Mouse (Mus musculus) midbrain, embryonic 16.5 days (tissue): ENCODE measurements at regions not wholly inside any gene's neighbourhood (a gene's known extent, or its start where the extent isn't known, plus 50 kb on each side); places are given as distances from the start of the nearest gene placed in this dataset.
A peak's percentile ranks its signal among the peaks of the same experiment; 100 is the strongest.

Source experiments
- ATAC-seq: fragments of 200-750 bp; cut with Nextera tagmentation; 2 replicates; pipeline ENCODE4 v1.8.0; 2017; ENCODE audit warnings: moderate TSS enrichment
- H3K27ac ChIP-seq: fragments of 300-500 bp; sonication (generic); 2 replicates; pipeline ENCODE4 v1.5.1; 2014; ENCODE audit warnings: mild to moderate bottlenecking, low read length, mixed read lengths
- H3K27me3 ChIP-seq: fragments of 300-500 bp; sonication (generic); 2 replicates; pipeline ENCODE4 v1.6.1; 2014; ENCODE audit warnings: low read depth, low read length, mixed read lengths; ENCODE audit not compliant: control insufficient read depth, insufficient read depth
- H3K36me3 ChIP-seq: fragments of 300-500 bp; sonication (generic); 2 replicates; pipeline ENCODE4 v1.6.1; 2014; ENCODE audit warnings: mild to moderate bottlenecking, low read length, moderate library complexity, mixed read lengths; ENCODE audit not compliant: control insufficient read depth, insufficient read depth
- H3K4me1 ChIP-seq: fragments of 300-500 bp; sonication (generic); 2 replicates; pipeline ENCODE4 v1.6.1; 2014; ENCODE audit warnings: mild to moderate bottlenecking, low read length, mixed read lengths; ENCODE audit not compliant: control insufficient read depth, insufficient read depth
- H3K4me2 ChIP-seq: fragments of 300-500 bp; sonication (generic); 2 replicates; pipeline ENCODE4 v1.6.1; 2014; ENCODE audit warnings: mild to moderate bottlenecking, low read length, mixed read lengths
- H3K4me3 ChIP-seq: fragments of 300-500 bp; sonication (generic); 2 replicates; pipeline ENCODE4 v1.5.1; 2014; ENCODE audit warnings: low read depth, mild to moderate bottlenecking, low read length, moderate library complexity, mixed read lengths
- H3K9ac ChIP-seq: fragments of 300-500 bp; sonication (generic); 2 replicates; pipeline ENCODE4 v1.6.1; 2014; ENCODE audit warnings: low read depth, low read length, mixed read lengths
- H3K9me3 ChIP-seq: fragments of 300-500 bp; sonication (generic); replicated peaks from 2 replicates; pipeline ENCODE4 v1.6.1; 2014; ENCODE audit warnings: mild to moderate bottlenecking, low read length, mixed read lengths; ENCODE audit not compliant: control insufficient read depth, poor library complexity, severe bottlenecking
- WGBS: fragments of 180-500 bp; shearing (Covaris S2); extraction: QIAGEN DNeasy Blood & Tissue Kit; methylation state at CpG from one replicate; pipeline ENCODE4 v1.1.7; 2014; 5-methylcytosine and 5-hydroxymethylcytosine counted together

GRCm38 (mm10) chr5:44416844-44417589 lies 190.6 kb upstream of the Tapt1 start:
- H3K27me3 ChIP-seq, result no peaks in the 10 kb centered on the region
- H3K36me3 ChIP-seq, result no peaks in the 10 kb centered on the region
- no peak overlapping the region for H3K4me2 ChIP-seq
- H3K4me1 ChIP-seq, result peaks cover 4% of the 10 kb centered on the region; the same call in 1 of the 2 replicates
- H3K27ac ChIP-seq, result no peak overlapping the region
- no peak overlapping the region for H3K4me3 ChIP-seq
- no peak overlapping the region for H3K9ac ChIP-seq
- ATAC-seq, result no peak
- 84% methylated on average over 4 of the region's 4 CpGs for WGBS
- H3K9me3 ChIP-seq, result no peaks in the 10 kb centered on the region

DNA sequence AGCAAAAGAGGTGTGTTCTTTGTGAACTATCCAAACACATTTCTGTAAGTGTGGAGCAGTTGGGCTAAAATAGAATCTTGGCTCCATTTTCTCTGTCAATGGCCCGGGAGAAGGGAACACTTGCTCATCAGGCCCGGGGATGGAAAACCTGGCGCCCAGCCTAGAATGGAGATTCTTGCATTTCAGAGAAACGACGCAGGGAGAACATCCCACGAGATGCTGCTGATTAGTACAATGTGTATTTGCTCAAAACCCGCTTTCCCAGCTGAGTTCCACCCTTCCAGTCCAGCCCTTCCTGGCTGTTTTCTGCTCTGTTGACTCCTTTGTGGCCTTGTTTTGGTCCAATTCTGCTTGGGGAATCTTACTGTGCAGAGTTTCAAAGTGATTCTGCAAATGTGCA lies 188.0 kb upstream of the Tapt1 start:
- Histone ChIP-seq H3K4me2 (no peak overlapping the region), H3K27me3 (no peaks in the 10 kb centered on the region), H3K36me3 (no peaks in the 10 kb centered on the region), H3K4me3 (no peak overlapping the region), H3K9ac (no peak overlapping the region), H3K9me3 (no peaks in the 10 kb centered on the region), H3K4me1 (peaks cover 2% of the 10 kb centered on the region; the same call in 1 of the 2 replicates), H3K27ac (no peak overlapping the region)
- ATAC-seq, result 0 out of 2 replicates have a peak, but pooled peaks have one; percentile 28
- 37% methylated on average over 7 of the region's 7 CpGs for WGBS

DNA sequence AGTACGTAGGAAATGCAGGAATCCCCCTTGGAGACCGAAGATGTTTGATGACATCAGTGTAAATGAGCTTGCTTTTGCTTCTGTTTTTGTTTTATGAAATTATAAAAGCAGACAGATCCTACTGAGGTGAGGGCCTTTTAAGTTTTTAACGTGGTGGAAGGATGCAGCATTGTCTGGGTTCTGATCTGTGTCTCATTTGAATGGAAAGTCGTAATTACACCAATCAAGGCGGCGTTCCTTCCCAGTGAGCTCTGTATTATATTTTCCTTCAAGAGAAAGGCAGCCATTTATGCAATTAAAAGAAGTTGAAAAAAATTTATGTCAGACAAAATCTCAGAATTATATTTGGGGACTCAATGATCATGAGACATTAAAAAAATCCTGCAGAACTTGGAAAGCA lies 176.9 kb upstream of the Tapt1 start:
- Histone ChIP-seq H3K27me3 (no peaks in the 10 kb centered on the region), H3K36me3 (no peaks in the 10 kb centered on the region), H3K9ac (no peak overlapping the region), H3K27ac (no peak overlapping the region), H3K4me2 (no peak overlapping the region), H3K9me3 (no peaks in the 10 kb centered on the region), H3K4me3 (no peak overlapping the region), H3K4me1 (no peaks in the 10 kb centered on the region)
- WGBS, result 65% methylated on average over 6 of the region's 6 CpGs
- no peak for ATAC-seq

DNA sequence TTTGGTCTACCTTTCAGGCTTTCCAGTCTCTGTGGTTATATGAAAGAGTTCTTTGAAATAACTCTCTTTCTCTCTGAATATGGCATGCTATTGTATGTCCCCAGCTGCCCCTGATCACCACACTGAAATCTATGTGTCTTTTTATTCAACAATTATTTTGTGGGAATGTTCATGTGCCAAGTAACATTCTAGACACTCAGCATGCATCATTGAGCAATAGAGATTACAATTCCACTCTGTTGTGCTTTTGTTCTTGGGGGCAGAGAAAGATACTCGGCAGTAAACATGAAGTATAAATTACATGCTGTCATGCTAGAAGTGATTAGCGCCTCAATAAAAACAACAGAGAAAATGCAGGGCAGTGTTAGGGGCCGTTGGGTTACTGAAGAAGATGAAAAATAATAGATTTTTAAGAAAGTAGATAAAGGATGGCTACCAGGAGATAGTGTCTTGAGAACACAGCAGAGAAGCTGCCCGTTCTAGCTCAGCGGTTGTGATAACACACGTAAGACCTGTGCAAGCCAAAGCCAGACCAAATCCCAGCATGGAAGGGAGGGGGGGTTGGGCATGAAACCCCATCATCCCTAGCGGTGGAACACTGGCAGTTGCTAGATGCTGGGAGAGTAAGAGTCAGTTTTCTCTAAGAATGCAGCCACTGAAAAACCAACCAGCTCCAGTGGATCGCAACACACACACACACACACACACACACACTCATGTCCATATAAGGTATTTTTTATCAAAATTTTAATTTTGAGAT lies 174.3 kb upstream of the Tapt1 start:
- 70% methylated on average over 8 of the region's 8 CpGs for WGBS
- no peak for ATAC-seq
- Histone ChIP-seq H3K27ac (no peak overlapping the region), H3K27me3 (no peaks in the 10 kb centered on the region), H3K4me2 (no peak overlapping the region), H3K9ac (no peak overlapping the region), H3K9me3 (no peaks in the 10 kb centered on the region), H3K36me3 (no peaks in the 10 kb centered on the region), H3K4me1 (no peaks in the 10 kb centered on the region), H3K4me3 (no peak overlapping the region)

DNA sequence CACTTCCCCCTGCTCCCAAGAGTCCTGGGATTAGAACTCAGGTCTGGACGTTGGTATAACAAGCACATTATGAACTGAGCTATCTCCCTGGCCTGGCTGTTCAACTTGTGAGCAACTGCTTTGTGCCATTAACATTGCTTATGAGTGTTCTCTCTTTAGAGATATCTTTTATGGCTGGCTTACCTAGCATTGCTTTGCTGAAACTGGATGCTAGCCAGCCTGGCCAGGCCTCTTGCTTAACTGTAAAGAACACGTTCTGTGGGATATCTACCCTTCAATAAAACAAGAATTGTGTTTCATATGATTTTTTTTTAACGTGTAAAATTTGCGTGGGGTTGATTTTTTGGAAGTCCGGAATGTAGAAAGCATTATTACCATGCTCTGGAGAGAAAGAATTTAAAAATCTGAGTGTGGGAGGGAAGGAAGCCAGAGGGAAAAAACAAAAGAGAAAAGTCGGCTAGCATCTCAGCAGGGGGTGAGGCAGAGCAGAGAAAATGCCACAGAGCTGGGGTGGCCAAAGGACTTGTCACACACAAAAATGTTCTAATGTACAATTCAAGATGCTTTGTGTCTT lies 160.9 kb upstream of the Tapt1 start:
- H3K27me3 ChIP-seq, result no peaks in the 10 kb centered on the region
- H3K9ac ChIP-seq, result no peak overlapping the region
- 47% methylated on average over 6 of the region's 6 CpGs for WGBS
- H3K9me3 ChIP-seq, result no peaks in the 10 kb centered on the region
- H3K4me3 ChIP-seq, result no peak overlapping the region
- no peaks in the 10 kb centered on the region for H3K36me3 ChIP-seq
- H3K27ac ChIP-seq, result no peak overlapping the region
- no peaks in the 10 kb centered on the region; the same call in 1 of the 2 replicates for H3K4me1 ChIP-seq
- no peak overlapping the region for H3K4me2 ChIP-seq
- ATAC-seq, result no peak

GRCm38 (mm10) chr5:44386176-44386575 lies 159.8 kb upstream of the Tapt1 start:
- Histone ChIP-seq H3K4me1 (no peaks in the 10 kb centered on the region; the same call in 1 of the 2 replicates), H3K9me3 (no peaks in the 10 kb centered on the region), H3K4me2 (no peak overlapping the region), H3K27me3 (no peaks in the 10 kb centered on the region), H3K9ac (no peak overlapping the region), H3K27ac (no peak overlapping the region), H3K4me3 (no peak overlapping the region), H3K36me3 (no peaks in the 10 kb centered on the region)
- ATAC-seq, result no peak
- 49% methylated on average over 6 of the region's 6 CpGs for WGBS

- Histone ChIP-seq H3K4me1 (no peaks in the 10 kb centered on the region; the same call in 1 of the 2 replicates), H3K4me3 (no peak overlapping the region), H3K27me3 (no peaks in the 10 kb centered on the region), H3K27ac (no peak overlapping the region), H3K9me3 (no peaks in the 10 kb centered on the region), H3K36me3 (no peaks in the 10 kb centered on the region), H3K9ac (no peak overlapping the region), H3K4me2 (no peak overlapping the region)
- no peak for ATAC-seq
Measured at GRCm38 (mm10) chr5:44383049-44383448, 156.6 kb upstream of the Tapt1 start.

- Histone ChIP-seq H3K4me1 (no peaks in the 10 kb centered on the region), H3K4me3 (no peak overlapping the region), H3K27ac (no peak overlapping the region), H3K4me2 (no peak overlapping the region), H3K9me3 (no peaks in the 10 kb centered on the region), H3K9ac (no peak overlapping the region), H3K27me3 (no peaks in the 10 kb centered on the region), H3K36me3 (no peaks in the 10 kb centered on the region)
- no peak for ATAC-seq
- WGBS, result 32% methylated on average over 4 of the region's 4 CpGs
Measured at GRCm38 (mm10) chr5:44370006-44370405, 143.6 kb upstream of the Tapt1 start.

- Histone ChIP-seq H3K27ac (no peak overlapping the region), H3K4me1 (no peaks in the 10 kb centered on the region), H3K4me3 (no peak overlapping the region), H3K36me3 (no peaks in the 10 kb centered on the region), H3K9me3 (no peaks in the 10 kb centered on the region), H3K9ac (no peak overlapping the region), H3K4me2 (no peak overlapping the region), H3K27me3 (no peaks in the 10 kb centered on the region)
- ATAC-seq, result no peak
- WGBS, result 74% methylated on average over 1 of the region's 1 CpGs
Measured at GRCm38 (mm10) chr5:44352324-44352723, 125.9 kb upstream of the Tapt1 start.
